Mouse (Mus musculus) neutrophil, adult 5-6 weeks (primary cell): ENCODE measurements around the gene Gm3676. TPM values are rescaled to one million over a fixed set of nuclear protein-coding genes. Genes with fewer than 3 reads are reported as not detected.
"Not testable (repeated sequence)": the region's sequence is repeated elsewhere in the genome, so short reads cannot be mapped to it uniquely, and the experiment has no call there.

Experiments used
- ATAC-seq: fragments of 151-379, 151-347 bp; 2 replicates; pipeline ENCODE4 v1.8.0; 2017; ENCODE audit warnings: mild to moderate bottlenecking, moderate TSS enrichment; ENCODE audit not compliant: insufficient number of reproducible peaks, poor library complexity, low FRiP score, severe bottlenecking; ENCODE audit errors: extremely low read depth
- total RNA-seq: library from RNA; stranded (forward); fragments of 200-1000 nt; gene quantifications from 2 replicates; pipeline ENCODE4 v1.2.3, GENCODE M21; 2017

The Gm3676 gene
- total RNA-seq, result not detected in 2 replicates

- not testable (repeated sequence) for ATAC-seq
Observed at GRCm38 (mm10) chr14:41646387-41646786, at the start of gene Gm3676. TSS of gene Gm3676 (minus strand) at chr14:41646487.

DNA sequence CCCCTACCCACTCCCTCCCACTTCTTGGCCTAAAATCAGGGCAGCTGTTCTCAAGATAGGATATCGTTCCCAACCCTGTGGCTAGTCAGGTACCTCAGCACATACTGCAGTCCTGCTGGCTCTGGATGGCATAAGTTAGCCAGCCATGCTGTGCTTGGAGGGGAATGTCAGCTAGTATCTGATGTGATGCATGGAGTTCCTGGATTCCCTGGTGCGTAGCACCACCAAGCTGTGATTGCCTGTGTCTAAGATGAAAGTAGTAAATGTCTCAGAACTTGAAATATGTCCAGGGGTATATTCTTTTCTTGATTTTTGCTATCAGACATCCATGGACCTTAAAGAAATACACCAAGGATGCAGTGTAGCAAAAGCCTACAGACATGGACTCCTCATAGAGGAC lies 1.9 kb upstream of the Gm3676 start:
- not testable (repeated sequence) for ATAC-seq

DNA sequence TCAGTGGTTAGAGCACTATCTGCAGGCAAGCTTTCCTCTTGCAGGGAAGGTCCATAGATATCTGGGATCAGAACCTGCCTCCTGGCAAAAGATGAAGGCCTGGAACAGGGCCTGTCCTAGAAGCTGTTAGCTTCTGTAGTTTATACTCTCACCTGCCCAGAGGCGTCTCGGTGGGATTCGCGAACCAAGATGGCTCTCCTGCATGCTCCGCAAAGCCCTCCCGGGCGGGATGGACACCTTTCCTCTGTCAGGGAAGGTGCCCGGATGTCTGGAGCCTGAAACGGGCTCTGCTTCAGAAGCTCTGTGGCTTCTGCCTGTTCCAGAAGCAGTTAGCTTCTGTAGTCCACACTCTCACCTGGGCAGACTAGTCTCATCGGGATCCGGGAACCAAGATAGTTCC lies 16.1 kb downstream of the Gm3676 start:
- not testable (repeated sequence) for ATAC-seq

GRCm38 (mm10) chr14:41624512-41624911 lies 21.8 kb downstream of the Gm3676 start, which contains the start of gene Gm3072:
TSS of gene Gm3072 (minus strand) at chr14:41624612.
- not testable (repeated sequence) for ATAC-seq

- ATAC-seq, result not testable (repeated sequence)
Observed at GRCm38 (mm10) chr14:41622535-41622934, 23.8 kb downstream of the Gm3676 start.

DNA sequence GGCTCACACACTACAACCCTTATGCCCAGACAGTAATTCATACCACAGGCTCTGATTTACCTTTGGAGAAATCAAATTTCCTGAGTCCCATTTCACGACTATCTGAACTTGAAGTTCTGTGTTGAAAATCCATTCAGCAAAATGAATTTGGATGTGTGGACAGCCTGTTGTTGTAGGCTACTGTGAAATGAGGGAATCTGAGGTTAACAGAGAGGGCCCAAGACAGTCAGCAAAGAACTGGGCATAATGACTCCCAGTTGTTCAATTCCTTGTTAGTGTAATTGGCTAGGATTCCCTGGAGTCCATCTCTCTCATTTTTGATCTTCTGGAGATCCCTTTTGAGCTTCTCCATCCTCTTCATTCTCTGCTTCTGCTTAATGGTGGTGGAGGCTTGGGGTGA lies 35.6 kb downstream of the Gm3676 start:
- not testable (repeated sequence) for ATAC-seq

GRCm38 (mm10) chr14:41600935-41601334 lies 45.4 kb downstream of the Gm3676 start:
- ATAC-seq, result not testable (repeated sequence)

Other genes with a start within 250 kb of the Gm3676 start
- gene Gm6482, start 238.2 kb downstream of the Gm3676 start, total RNA-seq, result not detected in 2 replicates
- gene Gm7954, start 193.0 kb downstream of the Gm3676 start, total RNA-seq, result not detected in 2 replicates
- not detected in 2 replicates for gene Gm3486, start 157.0 kb downstream of the Gm3676 start, total RNA-seq
- not detected in 2 replicates for gene Gm7970, start 90.9 kb downstream of the Gm3676 start, total RNA-seq
- gene 1700049E17Rik2, start 73.3 kb downstream of the Gm3676 start, total RNA-seq, result not detected in 2 replicates
- gene Gm3072, start 21.9 kb downstream of the Gm3676 start, total RNA-seq, result not detected in 2 replicates
- gene Gm8068, start 55.4 kb upstream of the Gm3676 start, total RNA-seq, result not detected in 2 replicates
- gene Gm7929, start 104.1 kb upstream of the Gm3676 start, total RNA-seq, result not detected in 2 replicates
- gene Gm47189, start 126.0 kb upstream of the Gm3676 start, total RNA-seq, result not detected in 2 replicates